Mouse (Mus musculus) stomach, embryonic 16.5 days (tissue): Measurements from ENCODE around the gene Spef2. TPM values are rescaled to one million over a fixed set of nuclear protein-coding genes. Genes with fewer than 3 reads are reported as not detected.

Experiments
- ATAC-seq: fragments of 200-750 bp; cut with Nextera tagmentation; 2 replicates; pipeline ENCODE4 v1.8.0; 2017; ENCODE audit warnings: moderate number of reproducible peaks, moderate TSS enrichment; ENCODE audit not compliant: insufficient read depth, low FRiP score
- H3K27ac ChIP-seq: fragments of 300-500 bp; sonication (generic); 2 replicates; pipeline ENCODE4 v1.5.1; 2014; ENCODE audit warnings: low read length
- H3K27me3 ChIP-seq: fragments of 300-500 bp; sonication (generic); 2 replicates; pipeline ENCODE4 v1.6.1; 2014; ENCODE audit warnings: low read length, control low read depth, mixed read lengths; ENCODE audit not compliant: control insufficient read depth, insufficient read depth
- H3K36me3 ChIP-seq: fragments of 300-500 bp; sonication (generic); 2 replicates; pipeline ENCODE4 v1.6.1; 2014; ENCODE audit warnings: low read length; ENCODE audit not compliant: control insufficient read depth, insufficient read depth
- H3K4me1 ChIP-seq: fragments of 300-500 bp; sonication (generic); 2 replicates; pipeline ENCODE4 v1.6.1; 2014; ENCODE audit warnings: low read length, control low read depth, mixed read lengths; ENCODE audit not compliant: control insufficient read depth, insufficient read depth
- H3K4me2 ChIP-seq: fragments of 300-500 bp; sonication (generic); 2 replicates; pipeline ENCODE4 v1.6.1; 2014; ENCODE audit warnings: low read depth, low read length, mixed read lengths
- H3K4me3 ChIP-seq: fragments of 300-500 bp; sonication (generic); replicated peaks from 2 replicates; pipeline ENCODE4 v1.5.1; 2014; ENCODE audit warnings: mild to moderate bottlenecking, low read length
- H3K9ac ChIP-seq: fragments of 300-500 bp; sonication (generic); 2 replicates; pipeline ENCODE4 v1.6.1; 2014; ENCODE audit warnings: low read length
- H3K9me3 ChIP-seq: fragments of 300-500 bp; sonication (generic); replicated peaks from 2 replicates; pipeline ENCODE4 v1.6.1; 2016; ENCODE audit warnings: low read length, control low read depth; ENCODE audit not compliant: control insufficient read depth
- WGBS: fragments of 180-500 bp; shearing (Covaris S2); extraction: QIAGEN DNeasy Blood & Tissue Kit; methylation state at CpG from one replicate; pipeline ENCODE4 v1.1.7; 2014; 5-methylcytosine and 5-hydroxymethylcytosine counted together
- polyA plus RNA-seq: library from polyadenylated mRNA; unstranded; fragments of >200 nt; fragmentation: Nextera tagmentation; extraction: Ambion mirVana; gene quantifications from 2 replicates; pipeline ENCODE4 v1.2.1, GENCODE M21; 2015

Gene Spef2
- polyA plus RNA-seq, 1 experiment from 2014 or later = 0.32 TPM

DNA sequence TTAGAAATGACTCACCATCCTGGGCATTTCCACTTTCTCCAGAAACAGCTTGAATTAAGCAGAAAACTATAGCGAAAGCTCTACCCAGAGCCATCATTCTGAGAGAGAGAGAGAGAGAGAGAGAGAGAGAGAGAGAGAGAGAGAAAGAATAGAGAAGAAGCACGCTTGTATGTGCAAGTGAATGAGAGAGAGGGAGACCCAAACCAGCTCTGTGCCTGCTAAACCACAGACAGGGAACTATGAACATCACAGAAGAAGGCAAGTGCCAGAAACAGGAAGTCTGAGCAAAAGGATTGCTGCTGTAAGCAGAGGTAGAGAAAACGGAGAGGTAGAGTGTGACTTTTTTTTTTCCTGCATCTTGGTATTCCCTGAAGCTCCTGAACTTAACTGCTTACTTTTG lies 219.0 kb downstream of the Spef2 start:
- no peak for ATAC-seq
- Histone ChIP-seq H3K36me3 (no peaks in the 10 kb centered on the region), H3K27ac (no peak overlapping the region), H3K4me3 (no peak overlapping the region), H3K27me3 (no peaks in the 10 kb centered on the region), H3K9me3 (no peaks in the 10 kb centered on the region), H3K4me2 (no peak overlapping the region), H3K4me1 (no peaks in the 10 kb centered on the region), H3K9ac (no peak overlapping the region)
- WGBS = 75% methylated on average over 3 of the region's 3 CpGs

Other genes with a start within 250 kb of the Spef2 start
- gene Il7r, start 218.7 kb downstream of the Spef2 start, polyA plus RNA-seq = 0.80 and 0.99 TPM in 2 replicates